Mouse (Mus musculus): ENCODE measurements around the gene Capn3. TPM values are rescaled to one million over a fixed set of nuclear protein-coding genes. Genes with fewer than 3 reads are reported as not detected.

Gene Capn3
- total and polyA plus RNA-seq, 2 experiments from 2014 or later, result 1.6 to 1.8 TPM

DNA sequence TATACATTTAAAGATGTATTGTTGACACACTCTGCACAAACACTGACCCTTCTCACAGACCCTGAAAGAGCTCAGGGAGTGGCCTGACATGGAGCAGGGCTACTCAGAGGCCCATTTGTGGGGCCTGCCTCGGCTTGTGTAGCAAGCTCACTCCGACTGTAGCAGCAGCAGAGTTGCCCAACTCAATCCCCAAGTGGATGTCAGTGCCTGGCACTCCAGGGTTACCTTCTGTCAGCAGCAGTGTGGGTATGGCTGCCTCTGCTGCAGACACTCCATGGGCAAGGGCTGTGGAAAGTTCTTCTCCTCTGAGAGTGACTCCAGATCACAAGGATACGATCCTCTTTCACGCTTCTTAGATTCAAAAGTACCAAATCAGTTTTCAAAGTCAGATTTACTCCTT, 4.4 kb downstream of the Capn3 start:
- 0 out of 2 replicates have a peak, but pooled peaks cover 12% of the 10 kb centered on the region for H3K36me3 ChIP-seq (replicated peaks; ENCODE audit: control insufficient read depth, insufficient read depth, low read length)
- 81% methylated on average over 4 of the region's 4 CpGs for WGBS
- no peaks in the 10 kb centered on the region for H3K27me3 ChIP-seq (ENCODE audit: control insufficient read depth, insufficient read depth, low read length)
- H3K4me2 ChIP-seq (ENCODE audit: low read depth, low read length), result no peak overlapping the region
- no peaks in the 10 kb centered on the region for H3K4me1 ChIP-seq (ENCODE audit: control insufficient read depth, insufficient read depth)
- no peak overlapping the region for H3K9ac ChIP-seq (replicated peaks; ENCODE audit: low read depth, low read length)
- ATAC-seq (ENCODE audit: insufficient read depth, low read depth) (no peak), DNase-seq (ENCODE audit: low spot score) (no peak)
- H3K4me3 ChIP-seq (ENCODE audit: low read depth, low read length), result no peak overlapping the region
- no peak overlapping the region for H3K27ac ChIP-seq (ENCODE audit: low read depth)
- H3K9me3 ChIP-seq (replicated peaks; ENCODE audit: control insufficient read depth, low read length), result no peaks in the 10 kb centered on the region
- TF ChIP-seq EP300 (IDR thresholded peaks at IDR 0.05; ENCODE audit: low read depth) (no peak), CTCF (IDR thresholded peaks at IDR 0.05; ENCODE audit: low read depth) (no peak)

DNA sequence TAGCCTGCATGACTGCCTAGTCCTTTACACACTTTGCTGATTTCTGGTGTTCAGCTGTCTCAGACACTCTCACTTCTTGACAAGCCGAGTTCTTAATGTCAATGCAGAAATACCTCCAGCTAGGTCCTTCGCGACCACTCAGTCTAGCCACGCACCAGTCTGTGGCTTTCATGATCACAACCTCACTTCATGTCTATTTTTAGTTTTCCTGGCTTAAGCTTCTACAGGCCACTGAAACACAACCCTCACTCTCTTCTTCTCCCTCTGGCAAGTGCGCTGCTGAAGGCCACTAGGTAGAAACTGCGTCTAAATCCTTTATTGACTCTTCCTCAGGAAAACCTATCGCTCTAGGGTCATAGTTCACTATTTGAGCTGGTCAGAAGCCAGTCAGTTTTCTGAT, 7.5 kb downstream of the Capn3 start:
- ATAC-seq (ENCODE audit: insufficient read depth, low read depth), result peak; percentile 64
- Histone ChIP-seq H3K9me3 (replicated peaks; ENCODE audit: control insufficient read depth, low read length) (no peaks in the 10 kb centered on the region), H3K4me1 (ENCODE audit: control insufficient read depth, insufficient read depth) (no peaks in the 10 kb centered on the region), H3K4me2 (ENCODE audit: low read depth, low read length) (no peak overlapping the region), H3K27me3 (ENCODE audit: control insufficient read depth, insufficient read depth, low read length) (no peaks in the 10 kb centered on the region), H3K27ac (ENCODE audit: low read depth) (no peak overlapping the region), H3K36me3 (replicated peaks; ENCODE audit: control insufficient read depth, insufficient read depth, low read length) (0 out of 2 replicates have a peak, but pooled peaks cover 12% of the 10 kb centered on the region), H3K4me3 (ENCODE audit: low read depth, low read length) (no peak overlapping the region), H3K9ac (replicated peaks; ENCODE audit: low read depth, low read length) (no peak overlapping the region)
- TF ChIP-seq EP300 (IDR thresholded peaks at IDR 0.05; ENCODE audit: low read depth) (no peak), CTCF (IDR thresholded peaks at IDR 0.05; ENCODE audit: low read depth) (no peak)
- 31% methylated on average over 7 of the region's 7 CpGs for WGBS
- DNase-seq (ENCODE audit: low spot score), result peak; percentile 50

DNA sequence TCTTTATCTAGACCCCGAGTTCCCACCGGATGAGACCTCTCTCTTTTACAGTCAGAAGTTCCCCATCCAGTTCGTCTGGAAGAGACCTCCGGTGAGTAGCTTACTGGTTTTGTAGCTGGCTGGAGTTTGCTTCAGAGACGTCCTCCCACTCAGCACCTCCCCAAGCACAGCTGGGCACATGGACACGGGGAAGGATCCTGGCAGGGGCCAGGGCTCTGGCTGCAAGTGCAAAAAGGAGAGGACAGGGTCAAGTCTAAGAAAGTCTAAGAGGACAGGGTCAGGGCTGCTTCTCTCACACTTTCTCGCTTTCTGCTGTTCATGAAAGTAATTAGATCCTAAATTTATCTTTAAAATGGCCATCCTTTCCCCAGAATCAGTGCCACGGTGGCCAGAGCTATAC, 8.3 kb downstream of the Capn3 start:
- Histone ChIP-seq H3K27ac (ENCODE audit: low read depth) (no peak overlapping the region), H3K36me3 (replicated peaks; ENCODE audit: control insufficient read depth, insufficient read depth, low read length) (0 out of 2 replicates have a peak, but pooled peaks cover 12% of the 10 kb centered on the region), H3K27me3 (ENCODE audit: control insufficient read depth, insufficient read depth, low read length) (no peaks in the 10 kb centered on the region)

DNA sequence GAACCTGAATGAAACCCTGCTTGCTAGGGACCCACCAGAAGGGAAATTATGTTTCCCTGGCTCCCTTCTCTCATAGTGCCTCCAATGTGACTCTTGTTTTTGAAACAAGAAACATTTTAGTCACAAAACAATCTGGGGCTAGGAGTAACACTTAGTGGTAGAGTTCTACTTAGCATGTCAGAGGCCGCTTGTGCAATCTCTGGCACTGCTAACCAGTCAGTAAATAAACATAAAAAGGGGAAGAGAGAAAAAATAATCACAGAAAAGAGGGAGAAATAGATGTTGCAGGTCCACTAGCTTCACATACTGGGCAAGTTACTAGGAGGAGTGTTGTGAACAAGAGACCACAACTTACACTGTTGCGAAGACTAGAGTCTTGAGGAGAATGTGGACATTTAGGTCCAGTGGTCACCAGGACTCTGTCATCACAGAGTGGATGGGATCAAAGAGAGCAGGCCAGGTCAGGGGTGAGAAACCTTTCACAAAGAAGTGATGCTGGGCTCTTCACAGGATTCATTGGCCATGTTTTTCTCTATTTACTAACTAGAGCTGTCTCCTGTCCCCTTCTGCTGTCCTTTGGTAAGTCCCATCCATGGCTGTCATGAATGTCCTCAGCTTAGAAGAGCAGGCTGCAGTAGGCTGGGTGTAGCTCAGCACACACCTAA, 9.0 kb downstream of the Capn3 start:
- Histone ChIP-seq H3K27me3 (ENCODE audit: control insufficient read depth, insufficient read depth, low read length) (no peaks in the 10 kb centered on the region), H3K4me3 (ENCODE audit: low read depth, low read length) (no peak overlapping the region), H3K36me3 (replicated peaks; ENCODE audit: control insufficient read depth, insufficient read depth, low read length) (0 out of 2 replicates have a peak, but pooled peaks cover 9% of the 10 kb centered on the region), H3K4me2 (ENCODE audit: low read depth, low read length) (no peak overlapping the region), H3K27ac (ENCODE audit: low read depth) (no peak overlapping the region), H3K9ac (replicated peaks; ENCODE audit: low read depth, low read length) (no peak overlapping the region), H3K4me1 (ENCODE audit: control insufficient read depth, insufficient read depth) (no peaks in the 10 kb centered on the region), H3K9me3 (replicated peaks; ENCODE audit: control insufficient read depth, low read length) (no peaks in the 10 kb centered on the region)
- ATAC-seq (ENCODE audit: insufficient read depth, low read depth) (no peak), DNase-seq (ENCODE audit: low spot score) (no peak)
- TF ChIP-seq CTCF (IDR thresholded peaks at IDR 0.05; ENCODE audit: low read depth) (no peak), EP300 (IDR thresholded peaks at IDR 0.05; ENCODE audit: low read depth) (no peak)
- WGBS, result 91% methylated on average over 2 of the region's 2 CpGs

More for the DNA sequence above, 8.3 kb downstream of the Capn3 start:
- DNase-seq (ENCODE audit: low spot score) (no peak), ATAC-seq (ENCODE audit: insufficient read depth, low read depth) (no peak)
- WGBS, result 65% methylated on average over 8 of the region's 8 CpGs
- Histone ChIP-seq H3K9me3 (replicated peaks; ENCODE audit: control insufficient read depth, low read length) (no peaks in the 10 kb centered on the region), H3K4me1 (ENCODE audit: control insufficient read depth, insufficient read depth) (no peaks in the 10 kb centered on the region), H3K9ac (replicated peaks; ENCODE audit: low read depth, low read length) (no peak overlapping the region), H3K4me3 (ENCODE audit: low read depth, low read length) (no peak overlapping the region), H3K4me2 (ENCODE audit: low read depth, low read length) (no peak overlapping the region)
- TF ChIP-seq CTCF (IDR thresholded peaks at IDR 0.05; ENCODE audit: low read depth) (no peak), EP300 (IDR thresholded peaks at IDR 0.05; ENCODE audit: low read depth) (no peak)

DNA sequence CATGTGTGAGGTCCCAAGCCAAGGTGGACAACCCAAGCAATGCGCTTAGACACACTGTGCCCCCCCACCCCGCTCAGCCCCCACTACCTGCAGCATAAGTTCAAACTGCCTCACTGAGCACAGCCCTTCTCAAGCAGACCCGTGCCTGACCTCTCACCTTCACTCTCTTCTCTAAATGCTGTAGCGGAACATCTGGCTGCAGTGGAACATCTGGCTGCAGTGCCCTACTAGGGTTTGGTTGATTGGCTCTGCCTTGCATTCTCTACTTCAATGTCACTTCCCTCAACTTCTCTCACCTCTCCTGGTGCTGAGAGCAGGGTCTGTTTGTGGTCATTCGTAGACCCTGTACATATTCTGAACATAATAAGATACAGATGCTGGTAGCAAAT, 9.6 kb downstream of the Capn3 start:
- ATAC-seq (ENCODE audit: insufficient read depth, low read depth), result no peak
- no peak for DNase-seq (ENCODE audit: low spot score)
- Histone ChIP-seq H3K27me3 (ENCODE audit: control insufficient read depth, insufficient read depth, low read length) (no peaks in the 10 kb centered on the region), H3K9ac (replicated peaks; ENCODE audit: low read depth, low read length) (no peak overlapping the region), H3K4me2 (ENCODE audit: low read depth, low read length) (no peak overlapping the region), H3K4me1 (ENCODE audit: control insufficient read depth, insufficient read depth) (no peaks in the 10 kb centered on the region), H3K27ac (ENCODE audit: low read depth) (no peak overlapping the region), H3K36me3 (replicated peaks; ENCODE audit: control insufficient read depth, insufficient read depth, low read length) (0 out of 2 replicates have a peak, but pooled peaks cover 5% of the 10 kb centered on the region), H3K4me3 (ENCODE audit: low read depth, low read length) (no peak overlapping the region), H3K9me3 (replicated peaks; ENCODE audit: control insufficient read depth, low read length) (no peaks in the 10 kb centered on the region)
- no peak for TF ChIP-seq CTCF (IDR thresholded peaks at IDR 0.05; ENCODE audit: low read depth)
- TF ChIP-seq EP300 (IDR thresholded peaks at IDR 0.05; ENCODE audit: low read depth), result no peak
- WGBS, result 84% methylated on average over 5 of the region's 5 CpGs

DNA sequence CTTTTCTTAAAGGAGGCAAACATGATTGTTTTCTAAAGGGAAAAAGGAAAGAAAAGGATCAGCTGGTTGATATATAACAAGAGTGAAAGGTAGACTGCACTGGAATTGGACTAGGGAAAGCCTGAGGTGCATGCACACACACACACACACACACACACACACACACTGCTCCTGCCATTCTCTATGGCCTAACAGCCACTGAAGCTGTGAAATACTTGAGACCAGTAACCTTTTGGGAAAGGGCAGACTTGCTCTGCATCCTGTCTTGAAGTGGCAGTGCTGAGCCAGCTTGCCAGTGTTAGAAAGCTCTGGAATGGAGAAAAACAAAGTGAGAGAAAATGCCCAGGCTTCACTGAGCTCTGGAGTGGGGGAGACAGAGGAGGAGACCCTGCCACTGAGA, 12.2 kb downstream of the Capn3 start:
- Histone ChIP-seq H3K4me1 (ENCODE audit: control insufficient read depth, insufficient read depth) (no peaks in the 10 kb centered on the region), H3K27ac (ENCODE audit: low read depth) (no peak overlapping the region), H3K36me3 (replicated peaks; ENCODE audit: control insufficient read depth, insufficient read depth, low read length) (no peaks in the 10 kb centered on the region), H3K27me3 (ENCODE audit: control insufficient read depth, insufficient read depth, low read length) (no peaks in the 10 kb centered on the region), H3K9me3 (replicated peaks; ENCODE audit: control insufficient read depth, low read length) (no peaks in the 10 kb centered on the region), H3K4me3 (ENCODE audit: low read depth, low read length) (no peak overlapping the region), H3K4me2 (ENCODE audit: low read depth, low read length) (no peak overlapping the region), H3K9ac (replicated peaks; ENCODE audit: low read depth, low read length) (no peak overlapping the region)
- ATAC-seq (ENCODE audit: insufficient read depth, low read depth) (no peak), DNase-seq (ENCODE audit: low spot score) (no peak)
- TF ChIP-seq EP300 (IDR thresholded peaks at IDR 0.05; ENCODE audit: low read depth) (no peak), CTCF (IDR thresholded peaks at IDR 0.05; ENCODE audit: low read depth) (no peak)

Data from heart, postnatal 0 days (tissue).